Mouse (Mus musculus) embryonic facial prominence, embryonic 11.5 days (tissue): ENCODE results near the gene Aurkb. TPM values are rescaled to one million over a fixed set of nuclear protein-coding genes. Genes with fewer than 3 reads are reported as not detected.
"Not testable (repeated sequence)": the region's sequence is repeated elsewhere in the genome, so short reads cannot be mapped to it uniquely, and the experiment has no call there.

ENCODE experiments used
- ATAC-seq: fragments of 200-750 bp; cut with Nextera tagmentation; replicated peaks from 2 replicates; pipeline ENCODE4 v1.8.0; 2017; ENCODE audit warnings: low read depth; ENCODE audit not compliant: insufficient number of reproducible peaks, low FRiP score, low TSS enrichment
- DNase-seq: peaks from one replicate; pipeline ENCODE4 v3.0.0-alpha.2; 2015; ENCODE audit warnings: low spot score
- H3K27ac ChIP-seq: fragments of 300-500 bp; sonication (generic); replicated peaks from 2 replicates; pipeline ENCODE4 v1.5.1; 2014; ENCODE audit warnings: mild to moderate bottlenecking, low read depth, low read length, control low read depth
- H3K27me3 ChIP-seq: fragments of 300-500 bp; sonication (generic); 2 replicates; pipeline ENCODE4 v1.6.1; 2014; ENCODE audit warnings: mild to moderate bottlenecking, low read length, moderate library complexity, mixed read lengths; ENCODE audit not compliant: control insufficient read depth, insufficient read depth
- H3K36me3 ChIP-seq: fragments of 300-500 bp; sonication (generic); replicated peaks from 2 replicates; pipeline ENCODE4 v1.6.1; 2014; ENCODE audit warnings: low read depth, mild to moderate bottlenecking, low read length, moderate library complexity, mixed read lengths; ENCODE audit not compliant: control insufficient read depth, insufficient read depth
- H3K4me1 ChIP-seq: fragments of 300-500 bp; sonication (generic); 2 replicates; pipeline ENCODE4 v1.6.1; 2014; ENCODE audit warnings: low read length, mixed read lengths; ENCODE audit not compliant: control insufficient read depth, insufficient read depth
- H3K4me2 ChIP-seq: fragments of 300-500 bp; sonication (generic); 2 replicates; pipeline ENCODE4 v1.6.1; 2014; ENCODE audit warnings: low read depth, mild to moderate bottlenecking, control low read depth, low read length, moderate library complexity
- H3K4me3 ChIP-seq: fragments of 300-500 bp; sonication (generic); 2 replicates; pipeline ENCODE4 v1.5.1; 2014; ENCODE audit warnings: low read depth, low read length, control low read depth
- H3K9ac ChIP-seq: fragments of 300-500 bp; sonication (generic); replicated peaks from 2 replicates; pipeline ENCODE4 v1.6.1; 2014; ENCODE audit warnings: mild to moderate bottlenecking, control low read depth, low read length
- H3K9me3 ChIP-seq: fragments of 300-500 bp; sonication (generic); replicated peaks from 2 replicates; pipeline ENCODE4 v1.6.1; 2016; ENCODE audit warnings: mild to moderate bottlenecking, low read length, inconsistent platforms, mixed read lengths; ENCODE audit not compliant: control insufficient read depth
- WGBS: fragments of 180-500 bp; shearing (Covaris S2); extraction: QIAGEN DNeasy Blood & Tissue Kit; methylation state at CpG from one replicate; pipeline ENCODE4 v1.1.7; 2014; 5-methylcytosine and 5-hydroxymethylcytosine counted together
- polyA plus RNA-seq: library from polyadenylated mRNA; unstranded; fragments of >200 nt; fragmentation: Nextera tagmentation; extraction: Ambion mirVana; gene quantifications from 2 replicates; pipeline ENCODE4 v1.2.1, GENCODE M21; 2014

The Aurkb gene
- 162 and 175 TPM in 2 replicates for polyA plus RNA-seq

DNA sequence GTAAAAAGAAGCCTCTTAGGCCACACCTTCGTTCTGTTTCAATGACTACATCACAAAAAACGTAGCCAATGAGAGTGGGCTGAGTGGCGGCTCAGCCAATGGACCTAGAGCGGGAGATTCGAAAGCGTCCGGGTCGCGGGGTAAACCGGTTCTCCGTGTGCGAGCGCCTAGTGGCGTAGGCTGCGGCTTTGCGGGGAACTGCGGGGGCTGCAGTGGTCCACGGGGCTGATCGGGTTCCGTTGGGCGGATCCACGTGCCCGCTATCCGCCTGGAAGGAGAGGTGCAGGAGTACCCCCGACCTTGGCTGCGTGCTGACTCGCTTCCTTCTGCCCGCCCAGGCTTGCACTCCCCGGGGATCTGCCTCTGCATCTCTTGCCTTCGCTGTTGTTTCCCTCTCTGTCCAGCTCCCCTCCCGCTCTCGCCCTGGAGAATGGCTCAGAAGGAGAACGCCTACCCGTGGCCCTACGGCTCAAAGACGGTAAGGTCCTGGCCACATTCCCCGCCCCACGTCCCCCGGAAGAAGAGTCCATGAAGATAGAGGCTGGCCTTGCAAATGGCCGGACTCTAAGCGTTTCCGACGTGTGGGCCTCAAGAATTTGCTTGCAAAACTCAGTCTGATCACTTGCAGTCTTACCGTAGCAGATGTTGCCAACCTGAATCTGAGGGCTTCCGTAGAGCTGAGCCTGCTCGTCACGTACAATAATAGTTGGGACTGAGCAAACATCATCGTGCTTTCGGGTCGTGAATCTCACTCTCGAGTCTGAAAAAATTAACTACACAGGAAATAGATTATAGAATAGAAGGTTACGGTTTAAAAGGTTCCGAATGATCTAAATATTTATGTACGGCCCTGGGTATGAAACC, at the start of gene Aurkb:
Aurkb (plus strand) TSS at position 117 of the 864 bp plus-strand sequence.
- Histone ChIP-seq H3K9ac (peak within 1 kb of the TSS; percentile 67), H3K36me3 (peaks cover 5% of the 10 kb centered on the region; the same call in 1 of the 2 replicates), H3K4me2 (peak within 1 kb of the TSS; percentile 74), H3K4me3 (peak within 1 kb of the TSS; percentile 74), H3K9me3 (no peaks in the 10 kb centered on the region), H3K27me3 (no peaks in the 10 kb centered on the region), H3K4me1 (no peaks in the 10 kb centered on the region), H3K27ac (peak within 1 kb of the TSS; percentile 68)
- DNase-seq = peak; percentile 95
- WGBS = under 1% methylated on average over 53 of the region's 54 CpGs
- peak; percentile 80 for ATAC-seq

- Histone ChIP-seq H3K9me3 (no peaks in the 10 kb centered on the region), H3K4me2 (no peak overlapping the region), H3K4me3 (no peak overlapping the region), H3K36me3 (peaks cover 25% of the 10 kb centered on the region), H3K27ac (no peak overlapping the region), H3K9ac (no peak overlapping the region), H3K4me1 (no peaks in the 10 kb centered on the region), H3K27me3 (no peaks in the 10 kb centered on the region)
- no peak for ATAC-seq
- 88% methylated on average over 4 of the region's 4 CpGs for WGBS
- DNase-seq = no peak
Observed at GRCm38 (mm10) chr11:68997080-68997479, 48.4 kb upstream of the Aurkb start.

- H3K36me3 ChIP-seq, H3K9me3 ChIP-seq, H3K27me3 ChIP-seq, ATAC-seq, H3K9ac ChIP-seq, H3K4me2 ChIP-seq, DNase-seq, H3K4me1 ChIP-seq, H3K27ac ChIP-seq, H3K4me3 ChIP-seq: not testable (repeated sequence)
- WGBS = 89% methylated on average over 4 of the region's 4 CpGs
Observed at GRCm38 (mm10) chr11:69002782-69003181, 42.7 kb upstream of the Aurkb start.

- DNase-seq (no peak), ATAC-seq (no peak)
- Histone ChIP-seq H3K4me3 (no peak overlapping the region), H3K36me3 (peaks cover 9% of the 10 kb centered on the region), H3K9me3 (no peaks in the 10 kb centered on the region), H3K4me1 (no peaks in the 10 kb centered on the region), H3K9ac (no peak overlapping the region), H3K27me3 (no peaks in the 10 kb centered on the region), H3K27ac (no peak overlapping the region), H3K4me2 (no peak overlapping the region)
- WGBS = 59% methylated on average over 4 of the region's 4 CpGs
Observed at GRCm38 (mm10) chr11:69003592-69003991, 41.9 kb upstream of the Aurkb start.

- Histone ChIP-seq H3K9me3 (no peaks in the 10 kb centered on the region), H3K27me3 (no peaks in the 10 kb centered on the region), H3K4me1 (no peaks in the 10 kb centered on the region), H3K4me3 (no peak overlapping the region), H3K9ac (no peak overlapping the region), H3K4me2 (no peak overlapping the region), H3K27ac (no peak overlapping the region), H3K36me3 (peaks cover 5% of the 10 kb centered on the region)
- DNase-seq = no peak
- no peak for ATAC-seq
- 94% methylated on average over 7 of the region's 7 CpGs for WGBS
Observed at GRCm38 (mm10) chr11:69005193-69005592, 40.3 kb upstream of the Aurkb start.

DNA sequence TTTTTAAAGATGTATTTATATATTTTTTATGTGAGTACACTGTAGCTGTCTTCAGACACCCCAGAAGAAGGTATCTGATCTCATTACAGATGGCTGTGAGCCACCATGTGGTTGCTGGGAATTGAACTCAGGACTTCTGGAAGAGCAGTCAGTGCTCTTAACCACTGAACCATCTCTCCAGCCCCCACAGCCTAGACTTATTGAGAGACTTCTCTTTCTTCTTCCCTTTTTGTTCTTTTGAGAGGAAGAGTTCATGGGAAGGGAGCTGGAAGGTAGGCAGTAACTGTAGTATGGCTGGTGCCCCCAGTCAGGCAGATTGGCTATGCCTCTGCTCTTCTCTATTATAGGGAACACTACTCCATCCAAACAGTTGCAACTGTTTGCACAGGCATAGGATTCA, 38.9 kb upstream of the Aurkb start:
- not testable (repeated sequence) for H3K4me3 ChIP-seq, H3K9me3 ChIP-seq, H3K27ac ChIP-seq, H3K4me2 ChIP-seq, H3K36me3 ChIP-seq, H3K27me3 ChIP-seq, H3K9ac ChIP-seq, H3K4me1 ChIP-seq, ATAC-seq, DNase-seq

- no peaks in the 10 kb centered on the region for H3K9me3 ChIP-seq
- H3K27ac ChIP-seq = no peak within 1 kb of the TSS
- H3K36me3 ChIP-seq = no peaks in the 10 kb centered on the region
- H3K4me1 ChIP-seq = no peaks in the 10 kb centered on the region; the same call in 1 of the 2 replicates
- H3K4me2 ChIP-seq = peak within 1 kb of the TSS; percentile 57
- DNase-seq (peak; percentile 98), ATAC-seq (peak; percentile 87)
- 9% methylated on average over 38 of the region's 38 CpGs for WGBS
- peak within 1 kb of the TSS; percentile 75 for H3K9ac ChIP-seq
- no peaks in the 10 kb centered on the region for H3K27me3 ChIP-seq
- peak within 1 kb of the TSS; percentile 71 for H3K4me3 ChIP-seq
Observed at GRCm38 (mm10) chr11:69008182-69009121, 37.0 kb upstream of the Aurkb start, which contains the start of gene Pfas. Pfas (minus strand) TSS chr11:69008460.
